Mouse (Mus musculus): ENCODE measurements around the gene Atp5c1. TPM values are rescaled to one million over a fixed set of nuclear protein-coding genes. Genes with fewer than 3 reads are reported as not detected.

Atp5c1 gene
- total and polyA plus RNA-seq, 3 experiments, result 280 to 414 (median 381) TPM

GRCm38 (mm10) chr2:10014951-10015635 lies 65.2 kb downstream of the Atp5c1 start:
- Histone ChIP-seq H3K27ac (ENCODE audit: control insufficient read depth, low read depth, low read length) (no peak overlapping the region), H3K4me1 (ENCODE audit: control insufficient read depth in 1 of 2, insufficient read depth in 2 of 2, low read length in 2 of 2) (peaks cover 0 to 7% of the 10 kb centered on the region in 2 experiments; a peak in 2 of 4 replicates), H3K9me3 (replicated peaks; ENCODE audit: insufficient read depth, low read length) (no peaks in the 10 kb centered on the region), H3K79me2 (ENCODE audit: control insufficient read depth, insufficient read depth, low read length, poor library complexity) (peaks cover 19% of the 10 kb centered on the region), H3K27me3 (ENCODE audit: control insufficient read depth in 1 of 2, insufficient read depth in 2 of 2, low read length in 2 of 2) (no peaks in the 10 kb centered on the region), H3K9ac (ENCODE audit: control insufficient read depth, low read depth, low read length, poor library complexity, severe bottlenecking) (no peak overlapping the region), H3K36me3 (ENCODE audit: control insufficient read depth in 1 of 2, insufficient read depth in 2 of 2, low read length in 2 of 2) (peaks cover 0 to 7% of the 10 kb centered on the region in 2 experiments; a peak in 2 of 4 replicates), H3K4me3 (ENCODE audit: control insufficient read depth in 1 of 2, insufficient read depth in 1 of 2, low read depth in 2 of 2, low read length in 2 of 2) (no peak overlapping the region)
- TF ChIP-seq GABPA (IDR thresholded peaks at IDR 0.05; ENCODE audit: low read depth, low read length) (no peak), CHD2 (IDR thresholded peaks at IDR 0.05; ENCODE audit: low read length) (no peak), CHD1 (IDR thresholded peaks at IDR 0.05; ENCODE audit: low read depth, low read length) (no peak), UBTF (IDR thresholded peaks at IDR 0.05; ENCODE audit: borderline replicate concordance, insufficient read depth, low read depth, low read length) (no peak), KAT2A (conservative IDR thresholded peaks at IDR 0.05; ENCODE audit: low read depth, low read length) (no peak), CTCF (IDR thresholded peaks at IDR 0.05 in 2 of 3, conservative IDR thresholded peaks at IDR 0.05 in 1 of 3; ENCODE audit: control insufficient read depth in 1 of 3, insufficient read depth in 1 of 3, low read depth in 2 of 3, low read length in 3 of 3, poor library complexity in 1 of 3, severe bottlenecking in 1 of 3) (no peak), ETS1 (IDR thresholded peaks at IDR 0.05; ENCODE audit: low read depth, low read length) (no peak), POLR2A (IDR thresholded peaks at IDR 0.05; ENCODE audit: control insufficient read depth in 1 of 2, insufficient read depth in 1 of 2, low read depth in 1 of 2, low read length in 2 of 2, poor library complexity in 1 of 2) (no peak), MAZ (IDR thresholded peaks at IDR 0.05; ENCODE audit: low read depth, low read length) (no peak), TAL1 (IDR thresholded peaks at IDR 0.05; ENCODE audit: low read length) (no peak), JUND (IDR thresholded peaks at IDR 0.05; ENCODE audit: low read depth, low read length) (no peak), BHLHE40 (IDR thresholded peaks at IDR 0.05; ENCODE audit: borderline replicate concordance, low read depth, low read length) (no peak), TCF12 (IDR thresholded peaks at IDR 0.05; ENCODE audit: low read depth, low read length) (no peak), SMC3 (IDR thresholded peaks at IDR 0.05; ENCODE audit: low read depth, low read length) (no peak), NRF1 (IDR thresholded peaks at IDR 0.05; ENCODE audit: insufficient read depth, low read depth, low read length, poor library complexity, severe bottlenecking) (no peak), ZC3H11A (IDR thresholded peaks at IDR 0.05; ENCODE audit: low read depth, low read length) (no peak), MEF2A (IDR thresholded peaks at IDR 0.05; ENCODE audit: extremely low read depth, insufficient replicate concordance, low read depth, low read length, poor library complexity, severe bottlenecking) (no peak), POLR2AphosphoS2 (IDR thresholded peaks at IDR 0.05; ENCODE audit: low read length) (no peak), ZNF384 (IDR thresholded peaks at IDR 0.05; ENCODE audit: low read depth, low read length) (no peak)
- DNase-seq (ENCODE audit: low read depth, low spot score), result no peak
